Mouse (Mus musculus): ENCODE results near the gene Med12l. TPM values are rescaled to one million over a fixed set of nuclear protein-coding genes. Genes with fewer than 3 reads are reported as not detected.

The Med12l gene
- polyA plus RNA-seq, 1 experiment from 2014 or later: 2.3 TPM

DNA sequence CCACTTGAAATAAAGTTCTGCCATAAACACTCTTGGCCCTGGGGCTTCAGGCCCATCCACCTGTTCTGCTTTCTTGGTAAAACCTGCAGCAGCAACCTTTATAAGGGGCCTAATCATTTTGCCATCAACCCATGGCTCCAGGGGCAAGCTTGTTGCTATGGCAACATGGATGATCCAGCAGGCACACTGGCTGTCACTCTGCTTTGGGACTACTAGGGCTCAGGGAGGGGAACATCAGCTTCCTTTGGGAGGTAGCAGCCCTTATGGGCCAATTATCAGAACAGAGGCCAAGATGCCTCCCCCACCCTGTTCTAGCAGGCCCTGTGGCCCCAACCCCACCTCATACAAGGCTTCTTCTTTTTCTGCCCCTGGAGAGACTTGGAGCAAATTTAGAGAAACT lies 13.5 kb upstream of the Med12l start:
- no peak overlapping the region for H3K4me2 ChIP-seq
- H3K9me3 ChIP-seq: no peaks in the 10 kb centered on the region
- no peaks in the 10 kb centered on the region for H3K36me3 ChIP-seq
- H3K27me3 ChIP-seq (replicated peaks): 0 out of 2 replicates have a peak, but pooled peaks cover 3% of the 10 kb centered on the region
- no peak overlapping the region for H3K4me3 ChIP-seq
- no peak for ATAC-seq (ENCODE audit: extremely low read depth, insufficient number of reproducible peaks, low FRiP score, low TSS enrichment)
- no peak overlapping the region for H3K9ac ChIP-seq
- H3K4me1 ChIP-seq: no peaks in the 10 kb centered on the region
- H3K27ac ChIP-seq (replicated peaks): no peak overlapping the region

DNA sequence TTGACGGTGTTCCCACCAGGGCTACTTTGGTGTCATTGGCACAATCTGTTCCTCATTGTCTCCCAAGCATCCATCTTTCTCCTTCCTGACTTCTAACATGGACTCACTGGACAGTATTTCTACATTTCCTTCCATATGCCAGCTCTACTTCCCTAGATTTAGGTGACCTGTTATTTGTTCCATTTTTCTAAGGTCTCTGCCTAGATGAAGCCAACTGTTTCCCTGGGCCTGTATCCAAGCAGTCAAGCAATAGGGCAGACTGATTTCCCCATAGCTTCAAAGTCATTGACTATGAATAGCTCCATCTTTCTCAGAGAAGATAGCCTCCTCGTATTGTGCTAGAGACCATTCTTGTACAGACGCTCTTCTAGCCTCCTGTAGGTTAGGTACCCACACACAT lies 12.0 kb upstream of the Med12l start:
- H3K9me3 ChIP-seq: no peaks in the 10 kb centered on the region
- 78% methylated on average over 3 of the region's 3 CpGs for WGBS
- ATAC-seq (ENCODE audit: extremely low read depth, insufficient number of reproducible peaks, low FRiP score, low TSS enrichment): no peak
- no peak overlapping the region for H3K4me2 ChIP-seq
- H3K27ac ChIP-seq (replicated peaks): no peak overlapping the region
- H3K4me1 ChIP-seq: no peaks in the 10 kb centered on the region
- no peaks in the 10 kb centered on the region for H3K36me3 ChIP-seq
- no peak overlapping the region for H3K4me3 ChIP-seq
- H3K9ac ChIP-seq: no peak overlapping the region
- 0 out of 2 replicates have a peak, but pooled peaks cover 2% of the 10 kb centered on the region for H3K27me3 ChIP-seq (replicated peaks)

DNA sequence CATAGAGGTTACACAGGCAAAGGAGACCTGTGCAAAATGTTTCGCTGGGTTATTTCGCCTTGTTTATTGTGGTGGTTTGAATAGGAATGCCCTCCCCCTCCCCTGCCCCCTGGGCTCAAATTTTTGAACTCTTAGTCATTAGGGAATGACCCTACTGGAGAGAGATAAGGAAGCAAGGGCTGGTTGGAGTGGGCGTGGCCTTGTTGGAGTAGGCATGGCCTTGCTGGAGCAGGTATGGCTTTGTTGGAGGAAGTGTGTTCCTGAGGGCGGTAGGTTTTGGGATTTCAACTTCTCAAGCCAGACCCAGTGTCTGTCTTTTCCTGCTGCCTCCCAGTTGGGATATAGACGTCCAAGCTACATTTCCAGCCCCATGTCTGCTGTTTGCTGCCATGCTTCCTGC lies 1.9 kb upstream of the Med12l start:
- 72% methylated on average over 5 of the region's 5 CpGs for WGBS
- peaks cover 16% of the 10 kb centered on the region; the same call in 1 of the 2 replicates for H3K27me3 ChIP-seq (replicated peaks)
- H3K27ac ChIP-seq (replicated peaks): no peak overlapping the region
- no peaks in the 10 kb centered on the region for H3K36me3 ChIP-seq
- H3K9me3 ChIP-seq: no peaks in the 10 kb centered on the region
- no peak overlapping the region for H3K4me2 ChIP-seq
- H3K4me1 ChIP-seq: peaks cover 22% of the 10 kb centered on the region
- no peak overlapping the region for H3K4me3 ChIP-seq
- no peak overlapping the region for H3K9ac ChIP-seq
- no peak for ATAC-seq (ENCODE audit: extremely low read depth, insufficient number of reproducible peaks, low FRiP score, low TSS enrichment)

DNA sequence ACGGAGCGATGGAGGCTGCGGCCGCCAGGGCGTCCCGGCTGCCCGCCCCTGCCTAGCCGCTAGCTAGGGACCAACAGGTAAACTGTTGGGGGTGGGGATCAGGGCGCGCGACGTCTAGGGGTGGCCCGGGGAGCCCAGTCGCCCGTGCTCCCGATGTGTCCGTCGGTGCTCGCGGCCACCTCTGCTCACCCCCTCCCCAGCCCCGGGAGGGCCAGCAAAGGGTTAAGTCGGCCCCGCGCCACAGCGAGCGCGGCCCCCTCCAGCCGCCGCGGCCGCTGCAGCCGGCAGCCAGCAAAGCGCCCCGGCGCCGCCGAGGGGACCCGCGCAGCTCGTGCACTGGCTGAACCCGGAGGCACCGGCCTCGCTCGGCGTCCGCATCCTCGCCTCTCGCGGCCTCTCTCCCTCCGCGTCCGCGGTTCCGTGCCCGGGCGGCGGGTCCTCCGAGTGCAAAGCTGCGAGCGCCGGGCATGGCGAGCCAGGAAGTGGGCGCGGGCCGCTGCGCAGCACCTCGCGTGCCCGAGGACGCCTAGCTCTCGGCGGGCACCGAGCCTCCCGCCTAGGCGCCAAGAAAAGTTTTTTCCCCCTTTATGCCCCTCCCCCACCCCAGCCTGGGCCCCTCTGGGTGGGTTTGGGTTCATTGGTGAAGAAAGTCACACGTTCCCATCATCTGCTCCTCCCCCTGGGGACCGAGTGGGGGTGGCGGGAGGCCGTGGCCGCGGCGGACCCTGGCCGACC lies 538 bp downstream of the Med12l start:
- H3K4me3 ChIP-seq: peak overlapping the region; percentile 86
- peak overlapping the region; percentile 99 for H3K4me2 ChIP-seq
- WGBS: under 1% methylated on average over 78 of the region's 83 CpGs
- peaks cover 22% of the 10 kb centered on the region for H3K27me3 ChIP-seq (replicated peaks)
- H3K36me3 ChIP-seq: no peaks in the 10 kb centered on the region
- ATAC-seq (ENCODE audit: extremely low read depth, insufficient number of reproducible peaks, low FRiP score, low TSS enrichment): peak; percentile 47; the same call in 1 of the 2 replicates
- H3K9ac ChIP-seq: peak overlapping the region; percentile 88
- peaks cover 22% of the 10 kb centered on the region for H3K4me1 ChIP-seq
- H3K9me3 ChIP-seq: no peaks in the 10 kb centered on the region
- peak overlapping the region; percentile 93 for H3K27ac ChIP-seq (replicated peaks)

DNA sequence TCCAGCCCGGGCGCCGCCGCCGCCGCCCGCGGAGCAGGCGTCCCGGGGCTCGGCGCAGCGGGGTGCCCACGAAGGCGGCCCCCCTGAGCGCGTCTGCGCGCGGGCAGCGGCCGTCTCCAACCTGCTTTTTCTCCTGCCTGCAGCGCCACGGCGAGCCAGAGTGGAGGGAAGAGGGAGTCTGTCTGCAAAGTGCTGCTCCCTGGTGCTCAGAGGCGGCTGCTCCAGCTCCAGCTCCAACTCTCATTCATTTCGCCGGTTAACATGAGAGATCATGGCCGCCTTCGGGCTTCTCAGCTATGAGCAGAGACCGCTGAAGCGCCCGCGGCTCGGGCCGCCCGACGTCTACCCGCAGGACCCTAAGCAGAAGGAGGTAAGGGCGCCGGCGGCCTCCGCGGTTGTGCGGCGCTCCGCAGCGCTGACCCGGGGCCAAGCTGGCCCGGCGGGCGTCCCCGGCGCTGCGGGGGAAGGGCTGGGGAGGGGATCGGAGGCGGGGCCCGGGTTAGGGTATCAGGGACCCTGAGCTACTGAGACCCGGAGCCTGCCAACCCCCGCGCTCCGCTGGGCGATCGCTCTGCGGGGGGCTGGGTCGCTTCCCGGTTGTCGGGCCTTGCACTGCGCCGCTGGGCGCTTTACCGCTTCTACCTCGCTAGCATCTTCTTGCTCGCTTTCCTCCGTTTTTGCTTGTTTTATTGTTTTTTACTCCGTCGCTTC lies 1.3 kb downstream of the Med12l start:
- peak overlapping the region; percentile 99 for H3K4me2 ChIP-seq

DNA sequence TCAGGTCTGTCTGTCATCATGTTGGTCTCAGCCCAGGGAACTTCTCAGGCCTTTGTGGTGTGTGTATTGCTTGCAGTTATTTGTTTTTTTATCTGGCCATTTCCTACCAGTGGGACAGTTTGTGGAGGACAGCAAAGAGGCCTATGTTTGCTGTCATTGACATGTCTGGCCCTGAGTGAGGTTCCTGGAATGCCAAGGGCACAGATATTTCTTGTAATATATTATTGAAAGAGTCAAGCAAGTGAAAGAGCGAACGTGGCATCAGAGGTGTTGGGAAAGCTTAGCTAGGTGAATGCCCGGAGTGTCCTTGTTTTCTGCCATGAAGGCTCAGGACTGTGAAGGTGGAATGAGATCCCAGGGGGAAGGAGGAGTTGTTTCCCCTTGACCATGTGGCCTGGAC lies 4.7 kb downstream of the Med12l start:
- WGBS: 74% methylated on average over 3 of the region's 3 CpGs
- Histone ChIP-seq H3K9me3 (no peaks in the 10 kb centered on the region), H3K36me3 (no peaks in the 10 kb centered on the region), H3K27me3 (replicated peaks) (peaks cover 11% of the 10 kb centered on the region), H3K4me1 (peaks cover 17% of the 10 kb centered on the region), H3K4me2 (no peak overlapping the region), H3K4me3 (no peak overlapping the region), H3K9ac (no peak overlapping the region), H3K27ac (replicated peaks) (no peak overlapping the region)
- no peak for ATAC-seq (ENCODE audit: extremely low read depth, insufficient number of reproducible peaks, low FRiP score, low TSS enrichment)

More for the DNA sequence above, 1.3 kb downstream of the Med12l start:
- ATAC-seq (ENCODE audit: extremely low read depth, insufficient number of reproducible peaks, low FRiP score, low TSS enrichment): peak; percentile 63; the same call in 1 of the 2 replicates
- Histone ChIP-seq H3K4me1 (peaks cover 23% of the 10 kb centered on the region), H3K9ac (peak overlapping the region; percentile 88), H3K27ac (replicated peaks) (peak overlapping the region; percentile 93), H3K27me3 (replicated peaks) (peaks cover 22% of the 10 kb centered on the region), H3K36me3 (no peaks in the 10 kb centered on the region), H3K4me3 (peak overlapping the region; percentile 86), H3K9me3 (no peaks in the 10 kb centered on the region)
- under 1% methylated on average over 75 of the region's 77 CpGs for WGBS

DNA sequence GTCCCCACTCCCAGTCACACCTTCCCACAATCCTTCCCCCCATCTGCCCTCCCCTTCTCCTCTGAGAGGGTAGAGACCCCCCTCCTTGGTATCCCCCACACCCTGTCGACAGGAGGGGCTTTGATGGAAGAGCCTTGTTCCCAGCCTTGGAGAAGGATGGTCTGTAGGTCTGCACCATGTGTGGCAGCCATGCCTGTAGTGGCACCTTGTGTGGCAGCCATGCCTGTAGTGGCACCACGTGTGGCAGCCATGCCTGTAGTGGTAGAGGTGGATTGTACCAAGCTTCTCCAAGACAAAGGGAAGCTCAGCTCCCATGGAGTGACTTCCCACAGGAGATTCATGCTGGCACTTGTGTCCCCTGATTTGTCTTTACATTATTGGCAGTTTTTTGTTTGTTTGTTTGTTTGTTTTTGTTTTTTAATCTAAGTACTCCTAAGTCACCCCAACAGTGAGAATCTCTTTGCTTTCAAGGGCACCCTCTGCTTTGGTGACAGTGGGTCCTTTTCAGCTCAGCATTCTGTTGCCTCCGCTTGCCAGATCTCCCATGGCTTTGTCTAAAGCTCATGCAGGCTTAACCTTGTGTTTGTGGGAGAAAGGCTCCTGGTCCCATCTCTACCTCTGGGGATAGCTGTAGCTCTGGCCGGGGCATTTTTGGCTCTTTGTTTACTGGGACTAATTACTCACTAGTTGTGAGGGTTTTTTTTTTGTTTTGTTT lies 10.2 kb downstream of the Med12l start:
- no peak overlapping the region for H3K4me3 ChIP-seq
- no peak overlapping the region for H3K4me2 ChIP-seq
- no peaks in the 10 kb centered on the region for H3K36me3 ChIP-seq
- H3K9ac ChIP-seq: no peak overlapping the region
- H3K9me3 ChIP-seq: no peaks in the 10 kb centered on the region
- 64% methylated on average over 4 of the region's 4 CpGs for WGBS
- H3K27ac ChIP-seq (replicated peaks): no peak overlapping the region
- peaks cover 12% of the 10 kb centered on the region; the same call in 1 of the 2 replicates for H3K4me1 ChIP-seq
- H3K27me3 ChIP-seq (replicated peaks): no peaks in the 10 kb centered on the region
- no peak for ATAC-seq (ENCODE audit: extremely low read depth, insufficient number of reproducible peaks, low FRiP score, low TSS enrichment)

DNA sequence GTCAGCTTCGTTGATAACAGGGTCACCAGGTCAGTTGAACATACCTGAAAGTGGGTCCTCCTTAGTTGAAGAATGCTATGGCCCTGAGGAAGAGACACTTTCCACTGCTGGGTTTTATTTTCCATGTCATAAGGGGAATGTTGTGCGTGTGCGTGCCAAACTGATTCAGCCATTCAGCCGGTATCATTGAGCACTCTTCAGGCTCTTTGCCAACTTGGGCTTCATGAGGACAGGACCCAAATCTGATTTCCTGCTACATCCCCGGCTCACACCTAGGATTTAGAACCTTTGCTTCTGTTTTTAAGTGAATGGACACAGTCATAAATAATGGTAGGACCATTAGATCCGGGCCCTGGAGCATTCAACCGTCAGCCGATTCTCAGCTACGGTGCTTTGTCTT lies 10.9 kb downstream of the Med12l start:
- no peak overlapping the region for H3K4me3 ChIP-seq
- H3K27me3 ChIP-seq (replicated peaks): no peaks in the 10 kb centered on the region
- ATAC-seq (ENCODE audit: extremely low read depth, insufficient number of reproducible peaks, low FRiP score, low TSS enrichment): no peak
- H3K9ac ChIP-seq: no peak overlapping the region
- H3K4me2 ChIP-seq: no peak overlapping the region
- no peaks in the 10 kb centered on the region for H3K36me3 ChIP-seq
- H3K9me3 ChIP-seq: no peaks in the 10 kb centered on the region
- no peak overlapping the region for H3K27ac ChIP-seq (replicated peaks)
- H3K4me1 ChIP-seq: peaks cover 16% of the 10 kb centered on the region
- 70% methylated on average over 9 of the region's 9 CpGs for WGBS

DNA sequence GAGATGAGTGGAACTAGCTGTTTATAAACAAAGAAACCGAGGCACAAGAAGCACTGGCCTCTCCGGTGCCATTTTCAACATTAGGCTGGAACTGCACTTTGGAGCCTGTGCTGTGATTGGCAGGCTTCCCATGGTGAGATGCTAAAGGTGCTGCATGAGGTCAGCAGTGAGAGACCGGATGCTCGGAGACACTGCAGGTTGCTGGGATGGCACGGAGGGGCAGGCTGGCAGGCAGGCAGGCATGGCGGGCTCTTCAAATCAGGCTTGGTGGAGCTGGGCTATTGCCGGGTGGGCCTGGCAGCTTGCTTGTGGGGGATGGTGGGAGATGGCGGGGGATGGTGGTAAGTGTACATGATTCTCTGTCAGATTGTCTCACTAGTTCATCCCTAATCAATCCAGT lies 15.6 kb downstream of the Med12l start:
- Histone ChIP-seq H3K27ac (replicated peaks) (no peak overlapping the region), H3K9me3 (no peaks in the 10 kb centered on the region), H3K4me1 (peaks cover 41% of the 10 kb centered on the region), H3K4me3 (no peak overlapping the region), H3K36me3 (no peaks in the 10 kb centered on the region), H3K27me3 (replicated peaks) (no peaks in the 10 kb centered on the region), H3K4me2 (no peak overlapping the region), H3K9ac (no peak overlapping the region)
- ATAC-seq (ENCODE audit: extremely low read depth, insufficient number of reproducible peaks, low FRiP score, low TSS enrichment): no peak
- WGBS: 48% methylated on average over 8 of the region's 8 CpGs

DNA sequence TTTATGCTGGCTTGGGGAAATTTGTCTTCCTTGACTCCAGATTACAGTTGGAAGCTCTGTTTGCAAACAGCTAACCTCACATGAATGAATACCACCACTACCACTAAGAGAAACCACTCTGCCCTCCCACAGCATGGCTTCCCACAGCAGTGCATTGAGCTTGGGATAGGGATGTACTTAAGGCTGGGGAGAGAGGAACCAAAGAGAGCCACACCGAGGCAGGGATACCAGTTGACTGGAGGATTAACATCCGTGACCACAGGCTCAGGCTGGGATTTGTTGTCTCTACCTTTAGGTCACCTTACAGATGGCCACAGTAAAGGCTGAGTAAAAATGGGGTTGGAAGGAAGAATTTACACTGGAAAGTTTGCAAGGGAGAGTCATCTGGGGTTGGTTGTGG lies 16.6 kb downstream of the Med12l start:
- H3K9ac ChIP-seq: no peak overlapping the region
- peaks cover 45% of the 10 kb centered on the region for H3K4me1 ChIP-seq
- no peak overlapping the region for H3K4me2 ChIP-seq
- no peaks in the 10 kb centered on the region for H3K9me3 ChIP-seq
- no peak overlapping the region for H3K4me3 ChIP-seq
- no peak overlapping the region for H3K27ac ChIP-seq (replicated peaks)
- H3K36me3 ChIP-seq: no peaks in the 10 kb centered on the region
- ATAC-seq (ENCODE audit: extremely low read depth, insufficient number of reproducible peaks, low FRiP score, low TSS enrichment): no peak
- 78% methylated on average over 2 of the region's 2 CpGs for WGBS
- H3K27me3 ChIP-seq (replicated peaks): no peaks in the 10 kb centered on the region

DNA sequence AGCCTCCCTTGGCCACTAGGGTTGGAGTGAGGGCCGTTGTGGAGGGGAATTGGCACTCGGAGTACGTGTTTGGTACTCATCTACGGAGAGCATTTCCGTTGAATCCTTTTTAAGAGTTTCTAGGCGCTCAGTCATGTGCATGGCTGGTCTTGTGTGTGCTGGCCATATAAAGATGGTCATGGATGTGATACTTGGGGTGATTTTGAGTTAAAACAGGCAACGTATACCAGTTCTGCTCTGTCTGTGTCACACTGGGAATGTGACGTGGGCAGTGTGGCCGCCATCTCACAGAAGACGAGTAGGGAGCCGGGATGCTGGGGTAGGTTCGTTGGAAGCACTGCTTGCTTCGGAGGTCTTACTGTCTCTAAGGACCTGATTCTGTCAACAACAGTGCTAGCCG lies 17.3 kb downstream of the Med12l start:
- Histone ChIP-seq H3K9me3 (no peaks in the 10 kb centered on the region), H3K36me3 (no peaks in the 10 kb centered on the region), H3K4me3 (no peak overlapping the region), H3K4me1 (peaks cover 52% of the 10 kb centered on the region), H3K9ac (no peak overlapping the region), H3K27me3 (replicated peaks) (no peaks in the 10 kb centered on the region), H3K27ac (replicated peaks) (no peak overlapping the region), H3K4me2 (no peak overlapping the region)
- ATAC-seq (ENCODE audit: extremely low read depth, insufficient number of reproducible peaks, low FRiP score, low TSS enrichment): no peak
- 87% methylated on average over 14 of the region's 14 CpGs for WGBS

Data from heart, embryonic 13.5 days (tissue).